Comparison of ENCODE assay signal across 21 mouse cellular contexts in genomic region chr11:5515196-5515595, GRCm38 (mm10). TPM values are rescaled to one million over a fixed set of nuclear protein-coding genes. Genes with fewer than 3 reads are reported as not detected.
"Had no signal": no experiment of that assay in that cellular context is flagged by ENCODE, and none has a peak within 500 bp of the region (broad histone marks: within the 10 kb centered on the region; RNA-seq: fewer than 3 reads in every experiment).

No protein-coding gene starts in this region.

- H3K27me3 ChIP-seq: midbrain, embryonic 13.5 days; neural tube, embryonic 13.5 days; neural tube, embryonic 15.5 days had no signal

- H3K4me2 ChIP-seq: lung, embryonic 14.5 days; midbrain, embryonic 13.5 days; neural tube, embryonic 13.5 days; neural tube, embryonic 15.5 days had no signal

- DNase-seq: lung, adult 18-20 months; lung, embryonic 14.5 days; lung, postnatal 10 days; lung, postnatal 4 days; retina, postnatal 1 day; right cerebral cortex, adult 18-20 months; right cerebral cortex, postnatal 25 days; right cerebral cortex, postnatal 4 days; spleen, adult 18-20 months; thymus, adult 18-20 months; thymus, postnatal 14 days; thymus, postnatal 36 days had no signal

- H3K4me1 ChIP-seq: midbrain, embryonic 13.5 days had no signal

- H3K36me3 ChIP-seq: midbrain, embryonic 10.5 days; midbrain, embryonic 13.5 days; neural tube, embryonic 13.5 days; neural tube, embryonic 15.5 days had no signal

- ATAC-seq: midbrain, embryonic 13.5 days; midbrain, embryonic 16.5 days had no signal

- H3K9me3 ChIP-seq: midbrain, embryonic 10.5 days; midbrain, embryonic 13.5 days; neural tube, embryonic 13.5 days; neural tube, embryonic 15.5 days had no signal

- H3K27ac ChIP-seq: midbrain, embryonic 10.5 days; midbrain, embryonic 13.5 days; neural tube, embryonic 13.5 days; neural tube, embryonic 15.5 days had no signal

- H3K9ac ChIP-seq: lung, embryonic 14.5 days; midbrain, embryonic 13.5 days; neural tube, embryonic 13.5 days; neural tube, embryonic 15.5 days had no signal

- H3K4me3 ChIP-seq: midbrain, embryonic 10.5 days; midbrain, embryonic 13.5 days; myocyte; neural tube, embryonic 13.5 days; neural tube, embryonic 15.5 days had no signal

RNA-seq across cellular contexts. Expression of gene Ankrd36, which starts 54.3 kb away (rescaled TPM):
- polyA plus RNA-seq: lung, embryonic 14.5 days; midbrain, embryonic 13.5 days; midbrain, embryonic 16.5 days; myocyte; neural tube, embryonic 11.5 days; neural tube, embryonic 13.5 days; neural tube, embryonic 15.5 days; small intestine, adult 2 months; stomach, embryonic 14.5 days had no signal
